Mouse (Mus musculus) naive thymus-derived CD4-positive, alpha-beta T cell, adult 2 months (primary cell): ENCODE measurements at regions not wholly inside any gene's neighbourhood (a gene's known extent, or its start where the extent isn't known, plus 50 kb on each side); places are given as distances from the start of the nearest gene placed in this dataset.

ENCODE experiments used
- DNase-seq: peaks from one replicate; pipeline ENCODE4 v3.0.0-alpha.2; 2011; ENCODE audit warnings: low read depth

DNA sequence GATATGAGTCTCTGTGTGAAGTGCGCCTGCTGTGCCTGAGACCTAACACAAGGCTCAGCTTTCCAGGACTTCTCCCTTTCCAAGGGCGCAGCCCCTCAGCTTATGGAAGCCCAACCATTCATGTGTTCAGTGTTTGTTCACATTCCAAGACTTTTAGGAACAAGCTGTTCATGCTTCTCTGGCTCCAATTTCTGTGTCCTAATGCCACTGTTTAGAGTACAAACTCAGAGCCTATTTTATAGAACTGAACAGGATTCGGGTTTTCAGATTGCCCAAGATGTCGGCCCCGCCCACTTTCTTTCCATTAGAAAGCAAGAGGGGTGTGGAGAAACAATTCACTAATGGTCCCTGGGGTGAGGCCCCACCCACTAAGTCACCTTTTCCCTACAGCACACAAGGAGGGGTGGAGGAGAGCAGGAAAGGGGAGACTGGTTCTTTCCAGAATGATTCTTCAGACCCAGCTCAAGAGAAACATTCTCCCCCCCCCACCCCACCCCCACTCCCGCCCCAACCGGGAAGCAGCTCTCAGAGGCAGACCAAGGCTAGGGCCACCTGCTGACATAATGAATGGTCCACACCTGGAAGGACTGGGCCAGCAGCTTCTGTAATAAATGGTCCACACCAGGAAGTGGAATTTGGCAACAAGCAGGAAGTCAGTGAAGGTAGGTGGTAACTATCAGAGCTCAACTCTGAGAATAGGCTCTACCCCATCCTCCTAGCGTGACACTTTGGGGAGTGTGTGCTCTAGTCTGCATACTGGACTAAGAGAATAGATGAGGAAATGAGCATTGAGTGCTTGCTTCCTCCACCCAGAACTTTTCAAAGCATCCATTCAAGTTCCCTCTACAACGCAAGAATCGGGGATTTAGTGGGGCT is 120.2 kb upstream of the Zfp648 start:
- no peak for DNase-seq

DNA sequence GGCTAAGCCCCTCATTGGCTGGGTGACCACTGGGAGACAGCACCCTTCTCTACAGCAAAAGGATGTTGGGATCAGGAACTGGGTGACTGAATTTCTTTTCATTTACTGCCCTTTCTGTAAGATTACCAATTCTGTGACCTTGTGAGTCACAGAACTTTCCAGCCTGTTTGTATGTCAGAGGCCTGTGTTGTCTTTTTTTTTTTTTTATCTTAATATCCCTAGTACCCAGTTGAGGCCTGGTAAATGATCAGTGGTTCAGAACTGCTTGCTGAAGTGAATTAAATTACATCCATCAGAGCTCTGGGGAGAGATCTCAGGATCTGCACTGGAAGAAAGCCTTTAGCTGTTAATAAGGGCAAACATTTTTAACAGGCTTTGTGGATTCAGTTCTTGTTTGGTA is 114.8 kb upstream of the Zfp648 start:
- DNase-seq = no peak

DNA sequence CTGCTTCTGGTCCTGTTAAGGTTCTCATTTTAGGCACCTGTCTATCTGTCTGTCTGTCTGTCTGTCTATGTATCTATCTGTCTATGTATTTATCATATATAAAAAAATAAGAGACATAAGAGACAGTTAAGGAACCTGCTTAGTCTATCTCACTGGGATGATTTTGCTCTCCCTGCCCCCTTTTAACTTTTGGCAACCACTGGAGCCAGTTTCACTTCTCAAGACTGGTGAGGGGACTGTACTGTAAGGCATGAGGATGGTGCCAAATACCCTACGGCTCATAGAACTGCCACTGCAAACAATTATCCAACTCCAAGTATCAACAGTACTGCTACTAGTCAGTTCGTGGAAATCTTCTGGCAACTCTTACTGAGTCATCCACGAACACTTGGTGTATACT is 111.2 kb upstream of the Zfp648 start:
- no peak for DNase-seq

DNA sequence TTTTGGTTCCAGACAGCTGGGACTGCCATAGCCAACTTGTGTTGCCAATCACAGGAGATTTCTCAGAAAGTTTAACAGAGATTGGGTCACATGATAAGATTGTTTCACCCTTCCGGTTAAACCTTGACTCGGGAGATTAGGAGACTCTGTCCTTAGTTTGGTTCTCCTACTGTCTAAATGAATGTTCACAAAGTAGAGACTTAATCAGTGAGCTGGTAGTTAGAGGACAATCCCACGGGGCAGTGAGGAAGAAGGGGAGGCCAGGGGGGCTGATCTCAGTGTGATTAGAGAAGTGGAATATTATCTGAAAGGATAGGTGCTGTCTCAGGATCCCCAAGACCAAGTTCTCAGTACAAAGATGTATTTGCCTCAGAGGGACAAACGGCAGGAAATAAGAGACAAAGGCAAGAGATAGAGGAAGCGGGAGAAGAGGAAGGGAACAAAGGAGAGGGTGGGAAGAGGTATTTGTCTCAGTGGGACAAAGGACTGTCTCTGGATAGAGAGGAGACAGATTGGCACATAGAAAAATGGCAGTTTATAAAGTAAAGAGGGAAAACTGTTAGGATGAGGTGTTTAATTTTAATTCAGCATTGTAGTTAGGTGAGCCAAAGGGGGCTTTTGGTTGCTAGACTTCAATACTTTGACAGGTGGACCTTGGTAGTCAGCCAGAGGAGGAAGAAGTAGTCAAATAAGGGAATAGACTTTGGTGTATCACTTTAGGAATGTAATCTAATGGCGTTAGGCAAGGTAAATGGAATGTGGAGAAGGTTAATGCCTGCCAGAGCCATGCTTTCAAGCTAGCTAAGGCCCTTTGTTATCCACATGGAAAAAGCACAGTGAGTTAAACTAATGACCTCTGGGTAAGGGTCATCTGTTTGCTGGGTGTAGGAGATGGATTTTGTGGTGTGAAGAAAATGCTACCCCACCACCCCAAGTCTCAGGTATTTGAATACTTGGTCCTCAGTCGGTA is 110.2 kb upstream of the Zfp648 start:
- no peak for DNase-seq

DNA sequence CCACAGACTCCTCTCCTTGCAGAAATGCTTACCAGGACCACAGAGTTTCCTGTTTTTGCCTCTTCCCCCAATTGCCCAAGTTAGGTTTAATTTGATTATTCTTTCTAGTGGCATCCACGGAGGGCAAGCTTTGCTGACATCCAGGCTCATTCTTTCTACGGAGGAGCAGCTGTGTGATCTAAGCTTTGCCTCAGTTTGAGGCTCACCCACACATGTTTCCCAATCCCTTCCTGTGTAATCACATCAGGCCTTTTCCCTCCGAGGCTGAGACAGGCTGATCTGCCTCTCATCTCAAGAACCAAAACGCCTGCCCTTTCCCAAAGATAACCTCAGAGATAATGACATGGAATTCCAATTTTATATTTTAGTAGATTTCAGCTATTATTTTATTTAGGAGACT is 107.4 kb upstream of the Zfp648 start:
- no peak for DNase-seq

DNA sequence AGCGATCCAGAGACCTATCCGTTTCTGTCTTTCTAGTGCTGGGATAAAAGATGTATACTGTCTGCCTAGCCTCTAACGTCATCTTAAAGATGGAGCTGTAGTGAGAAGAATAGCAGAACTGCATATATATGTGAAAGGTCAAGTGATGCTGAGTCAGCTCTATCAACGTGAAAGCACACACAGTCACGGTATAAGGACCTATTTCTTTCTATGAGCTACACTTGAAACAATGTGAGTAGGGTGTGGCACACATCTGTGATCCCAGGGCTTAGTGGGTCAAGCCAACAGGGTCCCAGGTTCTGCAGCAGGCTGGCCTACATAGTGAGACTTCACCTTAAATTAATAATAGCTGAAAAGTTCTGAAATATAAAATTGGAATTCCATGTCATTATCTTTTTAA is 106.6 kb upstream of the Zfp648 start:
- DNase-seq = no peak

DNA sequence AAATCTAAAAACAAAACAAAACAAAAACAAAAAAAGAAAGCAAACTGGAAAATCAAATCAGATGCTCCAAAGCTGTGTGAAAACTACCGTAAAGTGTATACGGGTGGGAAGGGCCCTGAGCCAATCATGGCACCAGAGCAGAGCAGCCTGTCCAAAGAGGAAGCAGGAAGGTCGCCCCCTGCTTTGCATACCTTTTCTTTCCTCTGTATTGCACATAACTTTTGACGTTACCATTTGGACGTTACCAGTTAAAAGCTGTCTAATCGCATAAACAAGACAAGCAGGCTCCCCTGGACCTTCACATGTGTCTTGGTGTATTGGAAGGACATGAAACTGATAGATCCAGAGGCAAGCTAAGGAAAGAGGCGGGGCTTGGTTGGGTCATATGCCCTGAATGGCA is 104.9 kb upstream of the Zfp648 start:
- no peak for DNase-seq

DNA sequence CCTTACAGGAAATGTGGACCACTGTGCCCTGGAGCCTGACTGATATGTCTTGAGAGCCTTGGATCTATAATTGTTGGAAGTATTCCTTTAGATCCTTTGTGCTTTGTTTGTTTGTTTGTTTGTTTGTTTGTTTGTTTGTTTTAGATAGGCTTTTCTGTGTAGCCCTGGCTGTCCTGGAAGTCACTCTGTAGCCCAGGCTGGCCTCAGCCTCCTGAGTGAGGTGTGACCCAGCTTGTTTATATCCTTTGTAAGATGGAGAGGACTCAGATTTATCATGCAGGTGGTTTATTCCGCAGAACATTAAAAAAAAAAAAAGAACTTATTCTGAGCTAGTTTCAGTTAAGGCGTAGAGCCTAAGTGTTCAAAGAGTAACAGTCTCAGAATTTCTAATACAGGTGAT is 104.1 kb upstream of the Zfp648 start:
- DNase-seq = no peak

DNA sequence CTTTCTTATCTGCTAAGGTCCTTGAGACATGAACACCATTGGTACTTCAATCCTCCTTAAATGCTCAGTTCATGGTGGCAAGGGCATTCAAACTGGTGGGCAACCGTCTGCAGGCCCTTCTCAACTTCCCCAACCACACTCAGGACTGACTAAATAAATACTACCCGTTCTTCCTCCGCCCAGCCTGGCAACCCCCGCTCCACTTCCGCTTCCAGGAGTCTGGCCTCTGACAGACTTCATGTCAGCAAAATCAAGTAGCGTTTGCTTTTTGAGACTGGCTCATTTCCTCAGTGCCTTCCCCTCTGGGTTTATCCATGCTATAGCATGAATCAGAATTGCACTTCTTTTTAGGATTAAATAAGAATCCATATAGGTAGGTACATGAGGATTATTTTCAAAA is 103.3 kb upstream of the Zfp648 start:
- no peak for DNase-seq

DNA sequence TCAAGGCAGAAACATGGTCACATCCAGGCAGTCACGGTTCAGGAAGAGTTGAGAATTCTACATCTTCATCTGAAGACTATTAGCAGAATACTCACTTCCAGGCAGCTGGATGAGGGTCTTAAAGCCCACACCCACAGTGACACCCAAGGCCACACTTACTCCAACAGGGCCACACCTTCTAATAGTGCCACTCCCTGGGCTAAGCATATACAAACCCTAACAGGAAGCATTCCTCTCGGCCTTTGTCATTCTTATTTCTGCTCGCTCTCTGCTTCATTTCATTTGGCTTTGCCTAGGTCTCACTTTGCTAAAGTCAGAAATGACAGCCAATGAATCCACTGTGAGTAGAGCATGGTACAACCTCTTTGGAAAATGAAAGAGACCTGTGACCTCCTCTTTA is 100.4 kb upstream of the Zfp648 start:
- DNase-seq = no peak

DNA sequence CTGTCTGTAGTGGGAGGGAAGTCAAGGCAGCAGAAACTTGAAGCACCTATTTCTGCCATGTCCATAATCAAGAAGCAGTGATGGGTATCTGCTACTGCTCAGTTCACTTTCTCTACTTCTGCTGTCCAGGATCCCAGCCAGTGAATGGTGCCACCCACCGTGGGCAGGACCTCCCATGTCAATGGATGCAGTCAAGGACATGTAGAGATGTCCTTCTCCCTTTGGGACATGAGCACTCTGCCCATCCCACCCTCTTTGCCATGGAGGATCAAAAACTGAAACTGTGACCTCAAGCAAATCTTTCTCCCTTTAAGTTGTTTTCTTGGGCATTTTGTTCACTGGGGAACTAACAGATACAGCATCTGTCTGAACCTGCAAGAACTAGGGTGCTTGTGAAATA is 99.6 kb upstream of the Zfp648 start:
- DNase-seq = no peak

DNA sequence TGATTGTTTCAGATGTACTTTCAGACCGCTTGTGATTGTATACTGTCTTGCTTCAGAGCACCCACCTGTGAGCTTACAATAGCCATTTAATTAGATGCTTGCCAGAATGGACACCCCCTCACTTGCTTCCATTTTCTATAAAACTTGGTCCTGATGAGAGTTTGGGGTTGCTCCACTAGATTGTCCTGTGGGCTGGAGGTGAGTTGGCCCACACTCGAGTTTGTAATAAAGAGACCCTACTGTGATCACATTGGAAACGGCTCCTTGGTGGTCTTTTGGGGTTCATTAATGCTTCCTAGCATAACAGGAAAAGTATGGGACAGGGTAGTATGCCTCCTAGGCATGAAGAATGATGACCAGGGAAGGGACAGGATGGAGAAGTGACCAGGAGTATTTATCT is 98.8 kb upstream of the Zfp648 start:
- no peak for DNase-seq

DNA sequence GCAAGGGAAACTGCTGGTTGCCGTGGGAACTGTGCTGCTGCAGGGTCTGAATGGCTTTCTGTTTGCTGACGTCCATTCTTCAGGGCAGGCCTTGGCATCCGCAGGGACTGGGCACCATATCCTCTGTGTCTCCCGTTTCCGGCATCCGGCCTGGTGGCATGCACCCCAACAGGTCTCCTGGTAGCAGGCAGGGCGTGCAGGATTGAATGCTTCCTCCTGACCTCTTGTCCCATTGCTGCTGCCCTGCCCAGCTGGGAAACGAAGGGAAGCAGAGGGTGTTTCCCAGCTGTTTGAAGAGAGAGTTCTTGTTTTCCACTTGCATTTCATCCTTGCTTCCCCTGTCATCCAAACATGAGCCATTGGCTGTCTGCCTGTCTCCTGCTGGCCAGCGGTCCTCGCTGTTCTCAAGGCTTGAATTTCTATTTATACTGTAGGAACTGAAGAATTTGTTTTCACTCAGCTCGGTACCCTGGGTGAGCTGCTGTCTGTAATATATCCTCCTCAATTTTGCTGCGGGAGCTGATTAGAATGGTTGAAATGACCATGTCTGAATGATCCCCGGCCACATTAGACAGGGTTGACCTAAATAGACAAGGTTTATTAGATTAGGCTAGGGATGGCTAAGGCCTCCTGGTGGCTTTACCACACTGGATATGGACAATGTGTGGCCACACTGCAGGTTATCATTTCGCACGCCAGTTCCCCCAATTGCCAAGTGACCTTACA is 98.0 kb upstream of the Zfp648 start:
- DNase-seq = no peak

DNA sequence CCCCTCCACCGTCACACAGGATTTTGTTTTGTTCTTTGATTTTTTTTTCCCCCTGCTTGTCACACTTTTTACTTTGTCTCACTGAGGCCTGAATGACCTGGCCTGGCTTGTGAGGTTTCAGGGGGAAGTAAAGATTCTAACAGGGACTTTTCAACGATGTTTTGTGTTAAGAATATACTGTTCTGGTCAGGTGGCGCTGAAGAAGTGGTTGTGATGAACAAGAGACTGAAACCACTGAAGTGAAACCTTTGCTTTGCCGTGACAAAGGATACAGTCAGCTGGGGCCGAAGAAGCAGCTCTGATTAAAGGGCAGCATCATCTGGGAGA is 97.4 kb upstream of the Zfp648 start:
- DNase-seq = no peak

DNA sequence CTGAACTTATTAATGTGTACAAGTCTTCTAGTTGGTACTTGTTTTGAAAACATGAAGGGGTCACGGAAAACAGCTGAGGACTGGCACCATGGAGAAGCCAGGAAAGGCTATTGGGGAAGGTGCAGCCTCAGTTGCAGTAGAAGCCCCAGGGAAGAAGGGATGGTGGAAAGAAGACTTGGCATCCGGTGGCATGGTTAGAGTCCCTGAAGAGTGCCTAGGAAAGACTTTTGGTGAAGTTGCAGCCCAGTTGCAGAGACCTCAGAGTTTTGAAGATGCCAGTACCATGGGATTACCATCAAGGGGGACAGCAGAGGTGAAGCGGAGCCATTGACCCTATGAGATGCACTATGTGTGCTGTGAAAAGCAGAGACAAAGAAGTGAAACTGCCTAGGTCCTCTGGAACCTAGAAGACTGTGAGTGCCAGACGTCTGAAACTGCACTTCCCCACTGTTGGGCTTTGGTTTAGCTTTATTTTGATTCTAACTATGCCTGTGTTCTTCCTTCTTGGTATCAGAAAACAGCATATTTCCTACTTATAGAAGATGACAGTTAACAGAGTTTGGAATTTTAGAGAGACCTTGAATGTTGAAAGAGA is 96.9 kb upstream of the Zfp648 start:
- no peak for DNase-seq

DNA sequence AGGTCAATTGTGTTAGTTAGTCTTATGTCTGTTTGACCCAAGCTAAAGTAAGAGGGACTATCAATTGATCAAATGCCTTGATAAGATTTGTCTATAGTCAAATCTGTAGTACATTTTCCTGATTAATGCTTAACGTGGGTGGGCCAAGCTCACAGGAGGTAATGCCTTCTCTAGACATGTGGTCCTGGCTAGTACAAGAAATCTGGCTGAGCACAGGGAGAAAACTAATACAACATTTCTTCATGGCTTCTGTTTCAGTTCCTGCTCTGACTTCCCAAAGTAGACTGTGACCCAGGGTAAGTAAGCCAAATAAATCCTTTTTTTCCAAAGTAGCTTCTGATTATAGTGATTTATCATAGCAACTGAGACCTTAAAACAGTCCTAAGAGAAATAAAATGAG is 96.2 kb upstream of the Zfp648 start:
- no peak for DNase-seq

DNA sequence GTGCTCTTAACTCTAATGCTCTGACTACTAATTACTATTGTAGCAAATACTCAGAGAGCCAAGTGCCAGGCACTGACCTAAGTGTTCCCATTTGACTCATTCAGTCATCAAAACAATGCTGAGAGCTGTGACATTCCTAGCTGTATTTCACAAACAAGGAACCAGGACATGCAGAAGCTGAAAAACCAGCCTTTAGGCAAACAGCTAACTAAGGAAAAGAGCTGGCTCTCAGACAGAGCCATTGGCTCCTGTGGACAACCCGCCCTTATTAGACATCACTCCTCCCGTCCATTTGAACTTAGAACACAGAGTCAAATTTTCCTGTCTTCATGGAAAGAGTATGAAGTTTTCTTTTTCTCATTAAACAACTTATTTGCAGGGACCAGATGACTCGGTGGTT is 88.5 kb upstream of the Zfp648 start:
- no peak for DNase-seq

DNA sequence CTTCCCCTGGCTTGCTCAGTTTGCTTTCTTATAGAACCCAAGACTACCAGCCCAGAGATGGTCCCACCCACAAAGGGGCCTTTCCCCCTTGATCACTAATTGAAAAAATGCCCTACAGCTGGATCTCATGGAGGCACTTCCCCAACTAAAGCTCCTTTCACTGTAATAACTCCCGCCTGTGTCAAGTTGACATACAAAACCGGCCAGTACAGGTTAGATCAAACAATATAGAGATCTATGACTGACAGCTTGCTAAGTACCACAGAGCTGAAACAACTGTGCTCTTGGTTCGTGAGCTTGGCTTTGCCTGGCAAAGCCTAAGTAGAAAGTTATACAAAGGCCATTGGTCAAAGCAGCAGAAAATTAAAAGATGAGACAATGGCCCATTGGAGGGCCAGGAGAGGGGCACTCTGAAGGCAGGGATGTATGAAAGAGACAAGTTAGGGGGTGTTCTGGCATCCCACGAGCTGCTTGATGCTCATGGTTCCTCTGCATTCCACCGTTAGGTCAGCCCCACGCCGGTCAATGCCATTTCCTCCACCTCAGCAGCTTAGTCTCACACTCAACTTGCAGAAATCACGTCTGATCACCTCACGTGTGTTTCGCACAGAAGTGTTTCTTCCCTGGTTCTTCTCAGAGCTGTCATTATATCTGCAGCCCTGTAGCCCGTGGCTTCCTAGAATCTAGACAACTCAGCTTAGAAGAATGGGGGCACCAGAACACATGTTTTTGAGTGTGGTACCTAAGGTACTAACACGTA is 87.5 kb upstream of the Zfp648 start:
- DNase-seq = no peak

DNA sequence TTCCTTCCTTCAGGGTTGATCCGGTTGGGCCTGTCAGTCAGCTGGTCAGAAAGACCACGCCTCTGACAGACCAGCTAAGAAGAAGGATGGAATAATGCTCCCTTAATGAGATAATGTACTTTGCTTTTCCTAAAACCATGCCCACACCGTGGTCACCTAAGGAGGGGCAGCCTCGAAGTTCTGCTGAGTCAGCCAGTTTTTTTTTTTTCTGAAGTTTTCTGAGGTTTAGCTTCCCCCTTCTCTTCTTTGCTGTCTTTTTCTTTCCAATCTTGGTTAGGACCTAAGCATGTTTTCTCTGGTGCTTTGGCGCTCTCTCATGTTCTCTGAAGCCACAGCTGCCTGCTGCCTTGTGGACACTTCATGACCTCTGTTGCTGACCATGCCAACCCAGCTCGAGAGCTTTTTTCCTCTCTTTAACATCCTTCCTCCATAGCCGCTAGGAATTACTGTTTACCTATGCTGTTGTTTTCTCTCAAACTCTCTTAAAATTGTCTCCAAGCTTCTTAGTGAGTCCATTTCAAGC is 84.7 kb upstream of the Zfp648 start:
- no peak for DNase-seq

DNA sequence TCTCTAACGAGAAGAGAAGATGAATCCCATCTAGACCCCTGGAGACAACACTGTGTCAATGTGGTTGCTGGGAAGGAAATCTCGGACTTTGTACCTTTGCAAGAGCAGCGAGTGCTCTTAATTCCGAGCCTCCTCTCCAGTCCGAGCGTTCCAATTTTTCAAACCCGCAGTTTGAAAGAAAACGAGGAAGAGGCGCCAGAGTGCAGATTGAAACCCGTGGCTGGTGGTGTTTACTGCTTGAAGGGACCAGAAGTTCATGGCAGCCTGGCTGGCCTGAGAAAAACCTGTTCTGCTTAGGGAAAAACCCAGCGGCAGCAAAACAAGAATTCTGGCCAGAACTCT is 83.7 kb upstream of the Zfp648 start:
- DNase-seq = no peak

DNA sequence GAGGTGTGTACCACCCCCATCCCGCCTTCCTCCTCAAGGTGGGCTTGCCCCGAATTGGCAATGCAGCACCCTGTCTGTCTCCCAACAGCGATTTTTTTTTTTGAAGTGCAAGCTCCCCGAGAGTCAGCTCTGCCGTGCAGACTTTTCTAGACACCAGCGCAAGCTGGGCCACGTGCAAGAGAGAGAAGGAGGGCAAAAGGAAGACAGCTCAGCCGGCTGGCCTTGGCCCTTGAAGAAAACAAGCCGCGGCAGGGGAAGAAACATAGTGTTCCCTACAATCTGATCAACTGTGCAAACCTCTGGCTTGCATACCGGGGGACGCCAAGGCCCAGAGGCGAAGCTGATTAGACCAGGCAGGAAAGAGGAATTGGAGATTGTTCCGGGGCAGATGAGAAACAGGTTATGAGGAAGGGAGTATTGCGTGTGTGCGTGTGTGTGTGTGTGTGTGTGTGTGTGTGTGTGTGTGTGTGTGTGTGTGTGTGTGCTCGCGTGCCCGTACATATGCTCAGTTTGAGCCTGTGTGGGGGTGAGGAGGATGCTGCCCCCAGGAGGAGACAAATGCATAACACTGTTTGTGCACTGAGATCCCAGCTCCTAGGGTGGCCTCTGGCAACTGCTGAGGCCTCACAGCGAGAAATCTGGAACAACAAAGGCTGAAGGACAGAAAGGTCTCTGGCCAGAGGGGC is 83.2 kb upstream of the Zfp648 start:
- DNase-seq = peak; percentile 58
